Mouse (Mus musculus) testis, postnatal 10 days (tissue): ENCODE measurements around the gene 1600014C10Rik.

Experiments
- DNase-seq: peaks from one replicate; pipeline ENCODE4 v3.0.0; 2021; ENCODE audit warnings: low spot score

1600014C10Rik gene

GRCm38 (mm10) chr7:38182962-38183687 is at the start of gene 1600014C10Rik:
Gene 1600014C10Rik, plus strand, starts transcription at chr7:38183217.
- DNase-seq, result peak; percentile 57

GRCm38 (mm10) chr7:38134471-38134870 is 48.5 kb upstream of the 1600014C10Rik start:
- no peak for DNase-seq

- DNase-seq, result no peak
Observed at GRCm38 (mm10) chr7:38140324-38140723, 42.7 kb upstream of the 1600014C10Rik start.

- peak; percentile 94 for DNase-seq
Observed at GRCm38 (mm10) chr7:38141747-38142545, 41.1 kb upstream of the 1600014C10Rik start.

GRCm38 (mm10) chr7:38147477-38147876 is 35.5 kb upstream of the 1600014C10Rik start:
- DNase-seq, result no peak

DNA sequence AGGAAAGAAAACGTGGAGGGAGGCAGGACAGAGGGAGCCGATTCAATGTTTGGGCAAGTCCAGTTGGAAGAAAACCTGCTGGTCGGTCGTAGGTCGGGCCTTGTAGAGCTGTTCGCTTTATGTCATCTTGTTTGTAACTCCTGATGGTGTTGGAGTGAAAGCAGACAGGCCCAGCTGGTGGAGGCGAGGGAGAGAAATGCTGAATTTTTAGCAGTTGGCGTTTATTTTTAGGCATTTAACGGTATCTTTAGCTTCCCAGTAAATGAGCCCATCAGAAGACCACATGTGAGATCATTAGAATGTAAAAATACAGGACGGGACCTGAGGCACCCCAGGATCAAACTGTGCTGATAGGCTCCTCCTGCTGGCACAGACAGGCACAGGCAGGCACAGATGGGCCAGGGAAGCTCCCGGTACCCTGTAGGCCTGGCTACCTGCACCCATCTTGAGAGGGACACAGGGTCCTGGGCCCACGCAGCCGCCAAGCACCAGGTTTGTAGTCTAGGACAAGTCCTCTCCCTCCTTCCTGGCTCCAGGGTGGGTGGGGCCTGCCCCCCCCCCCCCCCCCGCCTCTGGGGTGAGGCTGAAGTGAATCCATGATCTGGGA is 31.2 kb upstream of the 1600014C10Rik start:
- no peak for DNase-seq

DNA sequence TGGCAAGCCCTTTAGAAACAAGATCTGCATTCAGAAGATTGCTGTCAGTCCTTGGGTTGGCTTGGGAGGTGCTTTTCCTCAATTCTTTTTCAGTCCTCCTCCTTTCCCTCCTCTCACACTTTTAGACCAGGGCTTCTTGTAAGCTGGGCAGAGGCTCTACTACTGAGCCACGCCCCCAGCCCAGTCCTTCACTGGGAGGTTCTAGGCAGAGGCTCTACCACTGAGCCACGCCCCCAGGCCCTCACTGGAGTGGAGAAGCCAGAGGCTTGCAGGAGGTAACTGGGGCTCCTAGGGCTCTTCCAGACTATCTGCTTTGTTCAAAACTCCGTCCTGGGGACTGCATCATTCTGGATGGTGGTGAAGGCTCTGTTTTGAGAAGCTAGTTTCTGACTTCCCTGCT is 30.4 kb upstream of the 1600014C10Rik start:
- DNase-seq, result no peak

DNA sequence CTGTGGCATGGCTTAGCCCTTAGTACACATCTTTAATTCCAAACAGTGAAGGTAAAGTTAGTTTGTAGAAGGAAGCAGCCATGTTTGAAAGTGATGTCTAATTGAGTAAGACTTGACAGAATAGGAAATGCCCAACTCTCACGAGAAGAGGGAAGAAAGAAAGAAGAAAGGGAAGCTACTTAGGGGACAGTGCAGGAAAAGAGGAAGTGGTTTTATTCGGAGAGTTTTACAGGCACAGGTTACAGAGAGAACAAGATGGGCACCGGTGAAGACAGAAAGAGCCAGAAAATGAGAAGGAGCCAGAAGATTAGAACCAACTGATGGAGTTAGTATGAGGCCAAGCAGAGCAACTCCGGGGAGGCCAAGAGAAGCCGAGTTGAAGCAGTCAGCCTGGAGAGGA is 27.2 kb upstream of the 1600014C10Rik start:
- DNase-seq, result no peak

DNA sequence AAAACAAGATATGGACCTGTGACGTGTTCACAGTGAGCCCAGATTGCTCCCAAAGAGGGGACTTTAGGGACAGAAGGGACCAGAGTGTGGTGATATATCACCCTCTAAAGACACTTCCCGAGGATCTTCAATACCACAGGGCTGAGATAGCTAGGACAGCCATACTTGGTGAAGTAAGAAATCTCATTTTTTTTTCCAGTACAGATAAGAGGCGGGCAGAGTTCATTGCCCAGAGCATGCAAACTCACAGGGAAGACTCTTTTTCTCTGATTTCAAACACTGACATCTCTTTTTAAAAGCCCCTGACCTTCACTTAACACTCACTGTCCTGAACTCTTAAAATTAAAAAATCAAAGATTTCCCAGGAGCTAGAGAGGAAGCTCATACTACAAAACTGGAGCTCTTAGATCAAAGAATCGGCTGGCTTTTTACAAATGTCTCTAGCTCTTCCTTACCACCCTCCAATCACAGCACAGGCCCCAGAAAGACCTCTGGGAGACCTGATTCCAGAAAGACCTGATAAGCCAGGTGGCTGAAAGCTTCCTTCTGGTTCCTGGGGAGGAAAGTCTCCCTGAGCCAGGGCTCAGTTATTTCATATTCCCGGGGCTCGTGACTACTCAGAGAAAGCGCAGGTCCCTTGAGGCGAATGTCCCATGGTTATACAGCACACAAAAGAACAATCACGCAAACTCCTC is 24.1 kb upstream of the 1600014C10Rik start:
- DNase-seq, result no peak

DNA sequence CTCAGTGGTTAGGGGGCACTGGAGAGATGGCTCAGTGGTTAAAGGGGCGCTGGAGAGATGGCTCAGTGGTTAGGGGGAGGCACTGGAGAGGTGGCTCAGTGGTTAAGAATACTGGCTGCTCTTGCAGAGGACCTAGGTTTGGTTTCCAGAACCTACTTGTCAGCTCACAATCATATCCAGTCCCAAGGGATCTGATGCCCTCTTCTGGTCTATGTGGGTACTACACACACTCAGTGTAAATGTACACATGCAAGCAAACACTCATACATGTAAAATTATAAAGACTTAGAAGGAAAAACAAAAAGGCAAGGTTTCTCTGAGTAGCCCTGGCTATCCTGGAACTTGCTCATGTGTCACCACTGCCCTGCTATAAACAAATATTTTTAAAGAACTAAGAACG is 21.6 kb upstream of the 1600014C10Rik start:
- DNase-seq, result no peak

DNA sequence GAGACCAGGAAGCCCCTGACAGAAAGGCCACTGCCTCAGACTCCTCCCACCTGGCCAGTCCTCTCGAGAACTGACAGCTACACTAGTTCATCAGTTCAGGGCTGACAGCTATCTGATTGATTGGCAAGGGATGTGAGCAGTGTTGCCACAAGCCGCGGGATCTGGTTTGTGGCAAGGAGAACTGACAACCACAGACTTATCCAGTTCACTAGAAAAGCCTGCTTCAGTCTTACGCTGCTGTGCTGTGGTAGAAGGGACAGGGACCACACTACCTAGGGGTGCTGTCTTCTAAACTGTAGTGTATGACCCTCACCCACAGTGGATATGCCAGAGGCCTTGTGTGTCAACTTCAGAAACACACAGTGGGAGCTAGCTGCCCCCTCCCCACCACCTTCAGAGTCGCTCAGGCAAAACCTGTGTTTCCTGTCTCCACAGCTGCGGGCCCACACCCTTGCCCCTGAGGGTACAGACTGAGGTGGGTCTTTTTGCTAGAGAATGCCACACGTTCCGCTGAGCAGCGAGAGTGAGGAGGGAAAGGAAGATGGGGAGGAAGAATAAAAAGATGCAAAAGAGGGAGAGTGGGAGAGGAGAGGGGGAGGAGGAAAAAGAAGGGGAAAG is 19.5 kb upstream of the 1600014C10Rik start:
- no peak for DNase-seq

DNA sequence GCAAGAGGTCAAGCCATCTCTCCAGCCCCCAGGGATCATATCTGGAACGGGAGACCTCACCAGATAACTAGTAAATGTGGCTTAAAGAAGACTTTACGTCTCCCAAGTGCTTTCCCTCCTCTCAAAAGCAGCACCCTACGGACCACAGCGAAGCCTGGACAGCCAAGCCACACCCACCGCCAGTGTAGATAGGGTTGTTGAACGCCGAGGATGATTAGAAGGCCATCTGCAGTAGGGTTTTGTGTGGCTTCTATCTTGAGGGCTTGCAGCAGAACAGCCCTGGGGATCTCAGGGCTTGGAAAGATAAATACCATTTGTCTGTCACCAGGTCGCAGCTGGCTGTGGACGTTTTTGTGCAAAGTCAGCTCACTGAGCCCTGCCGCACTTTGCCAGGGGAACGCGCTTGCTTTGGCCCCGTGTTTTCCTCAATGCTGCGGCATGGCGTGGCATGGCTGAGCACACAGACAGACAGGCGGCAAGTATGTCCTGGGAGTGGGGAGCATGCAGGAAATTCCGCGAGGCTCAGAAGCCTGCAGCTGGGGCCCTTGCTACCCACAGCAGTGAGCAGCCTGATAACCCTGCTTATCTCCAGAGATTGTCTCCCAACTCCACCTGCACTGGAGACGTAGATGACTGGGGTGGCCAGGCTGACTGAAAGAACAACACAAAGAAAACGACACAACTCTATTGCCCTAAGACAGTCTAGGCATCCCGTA is 15.9 kb upstream of the 1600014C10Rik start:
- DNase-seq, result no peak

- DNase-seq, result no peak
Observed at GRCm38 (mm10) chr7:38167724-38168141, 15.3 kb upstream of the 1600014C10Rik start.

DNA sequence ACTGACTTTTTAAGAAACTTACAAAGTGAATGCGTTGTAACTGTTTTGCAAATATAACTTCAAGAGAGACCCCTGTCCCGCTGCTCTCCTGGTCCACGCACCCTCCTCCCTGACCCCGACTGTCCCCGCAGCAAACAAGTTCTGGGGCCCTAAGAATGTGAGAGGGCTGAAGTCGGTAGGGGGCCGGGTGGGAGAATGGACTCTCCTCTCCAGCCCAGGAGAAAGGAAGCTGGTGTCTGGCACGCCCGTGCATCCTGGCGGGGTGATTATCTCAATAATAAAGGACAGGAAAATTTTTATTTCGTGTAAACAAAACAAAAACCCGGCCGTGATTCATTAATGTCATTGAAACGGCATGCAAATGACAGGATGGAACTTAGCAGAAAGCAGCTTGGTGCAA is 9.1 kb upstream of the 1600014C10Rik start:
- DNase-seq, result no peak

GRCm38 (mm10) chr7:38174321-38175148 is 8.5 kb upstream of the 1600014C10Rik start:
- peak; percentile 44 for DNase-seq

- no peak for DNase-seq
Observed at GRCm38 (mm10) chr7:38176056-38176455, 7.0 kb upstream of the 1600014C10Rik start.

DNA sequence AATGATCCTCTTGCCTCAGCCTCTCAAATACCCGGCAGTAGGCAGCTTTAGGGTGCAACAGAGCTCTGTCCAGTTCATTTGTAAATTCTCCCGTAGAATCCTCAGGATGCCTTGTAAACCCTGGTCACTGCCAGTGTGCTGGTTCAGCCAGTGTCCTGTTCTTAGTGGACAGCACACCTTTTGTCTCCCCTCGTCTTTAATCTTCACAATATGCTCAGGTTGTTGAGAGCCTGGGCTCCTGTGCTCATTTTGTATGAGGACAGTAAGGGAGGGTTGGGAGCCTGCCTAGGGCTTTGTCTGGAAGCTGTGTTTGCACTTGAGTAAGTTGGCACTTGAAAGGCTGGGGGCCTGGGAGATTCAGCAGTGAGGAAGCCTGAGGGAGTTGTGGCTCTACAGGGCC is 3.1 kb upstream of the 1600014C10Rik start:
- DNase-seq, result no peak

- no peak for DNase-seq
Observed at GRCm38 (mm10) chr7:38181366-38181765, 1.7 kb upstream of the 1600014C10Rik start.

DNA sequence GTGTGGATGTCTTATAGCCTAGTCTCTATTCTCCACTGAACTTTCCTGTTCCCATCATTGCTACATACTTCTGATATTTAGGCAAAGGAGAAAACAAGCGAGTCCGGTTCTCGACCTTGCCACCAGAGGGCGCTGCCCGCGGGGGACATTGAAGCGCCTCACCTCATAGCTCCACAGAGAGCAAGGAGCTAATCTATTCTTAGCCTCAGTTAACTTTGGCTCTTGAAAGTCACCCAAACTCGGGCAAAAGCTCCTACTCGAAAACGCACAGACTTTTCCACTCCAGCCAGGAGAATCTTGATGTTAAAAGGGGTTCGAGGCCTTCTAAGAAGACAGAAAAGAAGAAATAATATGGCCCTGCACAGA is 438 bp upstream of the 1600014C10Rik start:
- DNase-seq, result peak; percentile 93

DNA sequence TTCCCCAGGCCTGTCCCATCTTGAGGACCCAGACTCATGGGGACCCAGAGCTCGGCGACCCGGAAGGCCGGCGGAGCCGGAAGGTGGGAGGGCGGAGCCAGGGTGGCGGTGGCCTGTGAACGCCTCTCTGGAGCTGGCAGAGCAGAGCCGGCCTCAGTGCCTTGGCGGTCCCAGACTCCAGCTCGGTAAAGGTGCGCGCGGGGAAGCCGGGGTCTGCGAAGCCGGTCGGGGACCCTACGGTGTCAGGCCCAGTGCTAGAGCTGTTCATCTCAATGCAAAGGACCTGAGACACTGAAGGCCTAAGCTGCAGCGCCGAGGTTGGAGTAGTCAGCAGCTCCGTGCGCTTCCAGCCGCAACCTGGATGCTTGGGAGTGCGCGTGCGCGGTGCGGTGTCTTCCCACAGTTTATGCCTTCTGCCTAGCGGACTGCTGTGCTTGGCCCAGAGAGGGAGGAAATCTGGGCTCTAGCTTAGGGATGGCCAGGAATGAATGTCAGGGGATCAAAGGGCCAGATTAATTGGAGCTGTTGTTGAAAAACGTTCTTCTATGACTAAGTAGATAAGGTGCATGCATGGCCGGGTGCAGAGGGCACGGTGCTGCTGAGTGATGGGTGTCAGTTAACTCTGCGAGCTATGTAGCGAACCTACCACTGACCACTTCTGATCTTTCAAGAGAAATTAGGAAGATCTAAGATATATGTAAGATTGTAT is 846 bp downstream of the 1600014C10Rik start:
- DNase-seq, result peak; percentile 86
